Mouse (Mus musculus): ENCODE data around the gene Srcap. TPM values are rescaled to one million over a fixed set of nuclear protein-coding genes. Genes with fewer than 3 reads are reported as not detected.

Gene Srcap
- polyA plus RNA-seq, 1 experiment from 2014 or later, result 30.9 TPM

- Histone ChIP-seq H3K36me3 (peaks cover 57% of the 10 kb centered on the region), H3K4me2 (no peak overlapping the region), H3K9me3 (no peaks in the 10 kb centered on the region), H3K27me3 (replicated peaks) (no peaks in the 10 kb centered on the region), H3K9ac (no peak overlapping the region), H3K27ac (replicated peaks) (no peak overlapping the region), H3K4me3 (no peak overlapping the region), H3K4me1 (peaks cover 18% of the 10 kb centered on the region)
- ATAC-seq (ENCODE audit: extremely low read depth, insufficient number of reproducible peaks, low FRiP score, low TSS enrichment), result no peak
- WGBS, result 69% methylated on average over 6 of the region's 6 CpGs
These were observed 74.4 kb downstream of the Srcap start for GRCm38 (mm10) chr7:127586149-127586548.

- H3K27me3 ChIP-seq (replicated peaks), result no peaks in the 10 kb centered on the region
- H3K4me1 ChIP-seq, result peaks cover 18% of the 10 kb centered on the region
- H3K9ac ChIP-seq, result peak overlapping the region; percentile 80
- H3K36me3 ChIP-seq, result peaks cover 57% of the 10 kb centered on the region
- no peak for ATAC-seq (ENCODE audit: extremely low read depth, insufficient number of reproducible peaks, low FRiP score, low TSS enrichment)
- H3K27ac ChIP-seq (replicated peaks), result peak overlapping the region; percentile 76; the same call in 1 of the 2 replicates
- H3K9me3 ChIP-seq, result no peaks in the 10 kb centered on the region
- 61% methylated on average over 5 of the region's 5 CpGs for WGBS
- H3K4me2 ChIP-seq, result peak overlapping the region; percentile 87
- peak overlapping the region; percentile 96 for H3K4me3 ChIP-seq
These were observed 75.4 kb downstream of the Srcap start for GRCm38 (mm10) chr7:127587196-127587595.

DNA sequence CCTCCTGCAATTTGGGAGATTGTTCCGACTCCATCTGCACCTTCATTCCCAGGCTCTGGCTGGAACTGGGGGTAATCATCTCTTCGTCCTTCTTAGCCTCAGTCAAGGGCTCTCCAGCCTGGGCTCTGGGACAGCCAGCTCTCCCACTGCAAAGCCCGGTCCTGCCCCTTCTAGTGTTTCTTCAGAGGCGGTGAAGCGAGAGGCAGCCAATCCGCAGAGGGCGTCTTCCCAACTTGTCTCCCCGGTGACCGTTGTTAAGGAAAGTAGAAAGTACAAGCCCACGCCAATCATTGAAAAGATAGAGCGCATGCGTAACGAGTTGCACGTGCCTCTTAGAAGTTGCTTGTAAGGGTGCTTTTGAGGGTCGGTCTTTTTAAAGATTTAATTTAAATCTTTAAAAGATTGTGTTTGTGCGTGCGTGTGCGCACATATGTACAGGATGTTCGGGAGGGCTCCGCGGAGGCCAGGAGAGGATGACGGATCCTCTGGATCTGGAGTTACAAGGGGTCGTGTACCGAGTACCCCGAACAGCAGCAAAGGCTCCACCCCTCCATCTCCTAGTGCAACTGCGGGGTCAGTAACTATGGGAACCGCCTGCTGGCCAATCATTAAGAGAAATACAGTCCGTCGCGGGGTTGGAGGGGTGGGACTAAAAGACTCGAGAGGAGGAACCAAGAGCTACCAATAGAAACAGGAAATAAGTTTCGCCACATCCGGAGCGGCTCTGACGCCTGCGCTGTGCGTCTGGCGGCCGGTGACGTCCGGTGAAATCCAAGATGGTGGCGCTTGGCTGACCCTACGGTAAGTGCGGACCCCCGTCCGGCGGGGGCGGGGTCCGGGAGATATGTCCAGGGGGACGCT, 76.5 kb downstream of the Srcap start, which contains the start of the genes Ccdc189 and Rnf40:
TSS of gene Ccdc189 (minus strand) at position 585 of the 861 bp plus-strand sequence.
TSS of gene Rnf40 (plus strand) at position 757 of the 861 bp plus-strand sequence.
- under 1% methylated on average over 50 of the region's 50 CpGs for WGBS
- Histone ChIP-seq H3K4me3 (peak within 1 kb of the TSS; percentile 96), H3K4me1 (peaks cover 18% of the 10 kb centered on the region), H3K27me3 (replicated peaks) (no peaks in the 10 kb centered on the region), H3K4me2 (peak within 1 kb of the TSS; percentile 87), H3K9me3 (no peaks in the 10 kb centered on the region), H3K9ac (peak within 1 kb of the TSS; percentile 97), H3K27ac (replicated peaks) (peak within 1 kb of the TSS; percentile 76), H3K36me3 (peaks cover 57% of the 10 kb centered on the region)
- ATAC-seq (ENCODE audit: extremely low read depth, insufficient number of reproducible peaks, low FRiP score, low TSS enrichment), result peak; percentile 96

DNA sequence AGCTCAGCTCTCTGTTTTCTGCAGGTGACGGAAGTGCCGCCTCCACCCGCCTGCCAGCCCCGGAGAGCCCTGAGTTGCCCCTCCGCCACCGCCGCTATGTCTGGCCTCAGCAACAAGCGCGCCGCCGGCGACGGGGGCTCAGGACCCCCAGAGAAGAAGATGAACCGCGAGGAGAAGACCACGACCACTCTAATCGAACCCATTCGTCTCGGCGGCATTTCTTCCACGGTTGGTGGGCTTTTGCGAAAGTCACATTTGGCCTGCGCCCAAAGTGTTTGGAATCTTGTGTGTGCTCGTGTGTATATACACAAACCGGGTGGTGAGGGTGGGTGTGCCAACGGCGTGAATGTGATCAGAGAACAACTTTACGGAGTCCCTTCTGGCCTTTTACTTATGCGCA, 77.1 kb downstream of the Srcap start:
- H3K4me3 ChIP-seq, result peak overlapping the region; percentile 96
- WGBS, result 4% methylated on average over 29 of the region's 29 CpGs
- no peaks in the 10 kb centered on the region for H3K27me3 ChIP-seq (replicated peaks)
- peak overlapping the region; percentile 87 for H3K4me2 ChIP-seq
- peaks cover 18% of the 10 kb centered on the region for H3K4me1 ChIP-seq
- ATAC-seq (ENCODE audit: extremely low read depth, insufficient number of reproducible peaks, low FRiP score, low TSS enrichment), result no peak
- H3K36me3 ChIP-seq, result peaks cover 57% of the 10 kb centered on the region
- H3K27ac ChIP-seq (replicated peaks), result peak overlapping the region; percentile 58
- H3K9ac ChIP-seq, result peak overlapping the region; percentile 97
- no peaks in the 10 kb centered on the region for H3K9me3 ChIP-seq

DNA sequence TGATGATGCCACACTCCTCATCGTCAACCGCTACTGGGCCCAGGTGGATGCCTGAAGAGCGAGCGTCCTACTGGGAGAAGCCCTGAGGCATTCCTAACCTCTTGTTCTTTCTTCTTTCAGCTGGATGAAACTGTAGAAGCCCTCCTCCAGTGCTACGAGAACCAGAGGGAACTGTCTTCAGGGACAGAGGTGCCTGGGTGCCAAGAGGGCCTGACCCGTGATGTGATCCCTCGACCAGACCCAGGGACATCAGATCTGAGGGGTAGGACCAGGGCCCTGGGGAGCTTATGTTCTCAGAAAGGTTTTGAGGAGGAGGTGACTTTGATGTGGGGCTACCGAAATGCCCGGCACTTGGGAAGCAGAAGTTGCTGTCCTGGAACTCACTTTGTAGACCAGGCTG, 77.9 kb downstream of the Srcap start:
- Histone ChIP-seq H3K4me1 (peaks cover 18% of the 10 kb centered on the region), H3K27ac (replicated peaks) (no peak overlapping the region), H3K27me3 (replicated peaks) (no peaks in the 10 kb centered on the region), H3K4me3 (peak overlapping the region; percentile 96), H3K9me3 (no peaks in the 10 kb centered on the region), H3K36me3 (peaks cover 58% of the 10 kb centered on the region), H3K9ac (peak overlapping the region; percentile 97), H3K4me2 (peak overlapping the region; percentile 87)
- WGBS, result 89% methylated on average over 9 of the region's 9 CpGs
- ATAC-seq (ENCODE audit: extremely low read depth, insufficient number of reproducible peaks, low FRiP score, low TSS enrichment), result no peak

DNA sequence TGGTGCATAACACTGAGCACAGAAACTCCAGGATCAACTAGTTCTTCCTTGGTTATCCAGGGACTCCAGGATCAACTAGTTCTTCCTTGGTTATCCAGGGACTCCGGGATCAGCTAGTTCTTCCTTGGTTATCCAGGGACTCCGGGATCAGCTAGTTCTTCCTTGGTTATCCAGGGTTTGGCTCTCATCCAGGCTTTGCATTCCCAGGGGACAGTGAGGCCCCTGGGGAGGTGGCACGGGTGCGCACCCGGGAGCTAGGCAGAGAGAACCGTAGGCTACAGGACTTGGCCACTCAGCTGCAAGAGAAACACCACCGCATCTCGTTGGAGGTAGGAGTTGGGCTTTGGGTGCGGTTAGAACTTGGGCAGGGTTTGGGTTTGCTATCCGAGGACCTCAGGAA, 79.3 kb downstream of the Srcap start:
- H3K4me3 ChIP-seq, result no peak overlapping the region
- ATAC-seq (ENCODE audit: extremely low read depth, insufficient number of reproducible peaks, low FRiP score, low TSS enrichment), result no peak
- H3K9ac ChIP-seq, result no peak overlapping the region
- no peak overlapping the region for H3K27ac ChIP-seq (replicated peaks)
- H3K36me3 ChIP-seq, result peaks cover 67% of the 10 kb centered on the region
- no peak overlapping the region for H3K4me2 ChIP-seq
- H3K27me3 ChIP-seq (replicated peaks), result no peaks in the 10 kb centered on the region
- H3K9me3 ChIP-seq, result no peaks in the 10 kb centered on the region
- 77% methylated on average over 10 of the region's 10 CpGs for WGBS
- peaks cover 18% of the 10 kb centered on the region for H3K4me1 ChIP-seq

GRCm38 (mm10) chr7:127592575-127592974, 80.8 kb downstream of the Srcap start:
- WGBS, result 90% methylated on average over 14 of the region's 14 CpGs
- no peaks in the 10 kb centered on the region for H3K9me3 ChIP-seq

GRCm38 (mm10) chr7:127596747-127597146, 85.0 kb downstream of the Srcap start:
- ATAC-seq (ENCODE audit: extremely low read depth, insufficient number of reproducible peaks, low FRiP score, low TSS enrichment), result no peak
- no peak overlapping the region for H3K4me3 ChIP-seq
- no peak overlapping the region for H3K4me2 ChIP-seq
- no peaks in the 10 kb centered on the region for H3K27me3 ChIP-seq (replicated peaks)
- peaks cover 100% of the 10 kb centered on the region for H3K36me3 ChIP-seq
- H3K9ac ChIP-seq, result no peak overlapping the region
- H3K4me1 ChIP-seq, result no peaks in the 10 kb centered on the region
- WGBS, result 95% methylated on average over 17 of the region's 17 CpGs
- no peak overlapping the region for H3K27ac ChIP-seq (replicated peaks)
- H3K9me3 ChIP-seq, result no peaks in the 10 kb centered on the region

More at GRCm38 (mm10) chr7:127592575-127592974, 80.8 kb downstream of the Srcap start:
- Histone ChIP-seq H3K9ac (no peak overlapping the region), H3K4me2 (no peak overlapping the region), H3K27me3 (replicated peaks) (no peaks in the 10 kb centered on the region), H3K27ac (replicated peaks) (no peak overlapping the region), H3K36me3 (peaks cover 82% of the 10 kb centered on the region), H3K4me1 (peaks cover 11% of the 10 kb centered on the region), H3K4me3 (no peak overlapping the region)
- ATAC-seq (ENCODE audit: extremely low read depth, insufficient number of reproducible peaks, low FRiP score, low TSS enrichment), result no peak

DNA sequence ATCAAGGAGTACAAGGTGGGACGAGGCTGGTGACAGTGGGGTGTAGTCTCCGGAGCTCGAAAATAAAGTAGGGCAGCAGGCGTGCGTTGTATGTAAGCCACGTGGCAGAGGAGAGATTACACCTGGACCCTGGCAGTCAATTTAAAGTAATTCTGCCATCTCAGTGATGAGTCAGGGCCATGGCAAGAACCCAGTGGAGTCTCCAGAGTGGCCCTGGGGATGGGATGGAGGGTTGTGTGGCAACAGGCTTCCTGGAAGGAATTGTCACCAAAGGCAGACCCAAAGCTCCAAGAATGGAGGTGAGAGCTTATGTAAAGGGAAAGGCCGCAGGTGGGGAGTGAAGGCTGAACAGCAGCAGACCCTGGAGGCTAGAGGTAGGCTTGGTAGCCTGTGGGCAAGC, 88.8 kb downstream of the Srcap start:
- WGBS, result 90% methylated on average over 7 of the region's 7 CpGs
- Histone ChIP-seq H3K27me3 (replicated peaks) (no peaks in the 10 kb centered on the region), H3K9me3 (no peaks in the 10 kb centered on the region)

DNA sequence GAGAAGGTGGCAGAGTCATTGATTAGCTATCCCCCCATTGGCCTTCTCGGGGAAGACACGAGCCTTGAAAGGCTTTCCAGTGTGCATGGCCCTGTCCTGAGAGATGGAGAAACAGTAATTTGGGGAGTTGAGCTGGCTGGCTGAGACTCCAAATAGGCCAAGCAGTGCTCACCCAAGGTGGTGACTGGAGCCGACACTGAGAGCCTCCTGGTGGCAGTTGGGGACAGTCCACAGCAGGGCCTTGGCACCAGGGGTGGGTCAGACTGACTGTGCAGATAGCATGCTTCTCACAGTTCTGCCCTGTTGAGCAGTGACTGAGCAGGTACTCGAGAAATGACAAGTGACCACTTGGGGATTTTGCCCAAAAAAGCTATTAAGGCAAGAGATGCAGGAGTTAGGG, 90.0 kb downstream of the Srcap start:
- ATAC-seq (ENCODE audit: extremely low read depth, insufficient number of reproducible peaks, low FRiP score, low TSS enrichment), result no peak
- H3K27me3 ChIP-seq (replicated peaks), result no peaks in the 10 kb centered on the region
- no peak overlapping the region for H3K9ac ChIP-seq
- no peak overlapping the region for H3K27ac ChIP-seq (replicated peaks)
- H3K4me2 ChIP-seq, result no peak overlapping the region
- H3K4me1 ChIP-seq, result no peaks in the 10 kb centered on the region
- H3K36me3 ChIP-seq, result peaks cover 91% of the 10 kb centered on the region
- H3K9me3 ChIP-seq, result no peaks in the 10 kb centered on the region
- 81% methylated on average over 4 of the region's 4 CpGs for WGBS
- no peak overlapping the region for H3K4me3 ChIP-seq

More for the DNA sequence above, 88.8 kb downstream of the Srcap start:
- H3K4me3 ChIP-seq, result no peak overlapping the region
- H3K9ac ChIP-seq, result no peak overlapping the region
- H3K27ac ChIP-seq (replicated peaks), result no peak overlapping the region
- no peak for ATAC-seq (ENCODE audit: extremely low read depth, insufficient number of reproducible peaks, low FRiP score, low TSS enrichment)
- peaks cover 94% of the 10 kb centered on the region for H3K36me3 ChIP-seq
- no peaks in the 10 kb centered on the region for H3K4me1 ChIP-seq
- no peak overlapping the region for H3K4me2 ChIP-seq

GRCm38 (mm10) chr7:127602903-127603302, 91.1 kb downstream of the Srcap start:
- Histone ChIP-seq H3K9me3 (no peaks in the 10 kb centered on the region), H3K27me3 (replicated peaks) (no peaks in the 10 kb centered on the region), H3K4me3 (no peak overlapping the region), H3K9ac (no peak overlapping the region), H3K4me1 (no peaks in the 10 kb centered on the region), H3K36me3 (peaks cover 91% of the 10 kb centered on the region), H3K27ac (replicated peaks) (no peak overlapping the region), H3K4me2 (no peak overlapping the region)
- WGBS, result 80% methylated on average over 2 of the region's 2 CpGs
- ATAC-seq (ENCODE audit: extremely low read depth, insufficient number of reproducible peaks, low FRiP score, low TSS enrichment), result no peak

DNA sequence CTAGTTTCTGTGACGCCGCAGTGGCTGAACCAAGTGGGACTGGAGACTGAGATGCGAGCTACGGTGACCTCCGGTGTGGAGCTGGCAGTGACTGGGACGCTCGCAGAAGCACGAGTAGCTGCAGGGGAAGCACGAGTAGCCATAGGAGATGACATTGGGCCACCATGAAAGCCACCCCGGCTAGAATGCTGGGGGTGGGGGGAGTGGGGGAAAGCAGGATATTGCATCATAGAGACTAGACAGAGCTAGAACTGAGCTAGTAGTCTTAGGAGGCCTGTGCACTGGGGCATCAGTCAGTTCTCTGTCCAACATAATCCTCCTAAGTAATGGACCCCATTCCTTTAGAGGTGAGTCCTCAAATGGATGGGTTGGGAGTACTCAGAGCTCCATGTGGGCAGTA, 92.5 kb downstream of the Srcap start:
- Histone ChIP-seq H3K4me2 (no peak overlapping the region), H3K9ac (no peak overlapping the region), H3K4me1 (no peaks in the 10 kb centered on the region), H3K27ac (replicated peaks) (no peak overlapping the region), H3K9me3 (no peaks in the 10 kb centered on the region), H3K4me3 (no peak overlapping the region), H3K27me3 (replicated peaks) (no peaks in the 10 kb centered on the region), H3K36me3 (peaks cover 91% of the 10 kb centered on the region)
- WGBS, result 85% methylated on average over 10 of the region's 10 CpGs
- no peak for ATAC-seq (ENCODE audit: extremely low read depth, insufficient number of reproducible peaks, low FRiP score, low TSS enrichment)

All from heart, embryonic 13.5 days (tissue).